Mouse (Mus musculus) megakaryocyte, adult 5-6 weeks (primary cell): ENCODE results near the gene Rusc1. TPM values are rescaled to one million over a fixed set of nuclear protein-coding genes. Genes with fewer than 3 reads are reported as not detected.
A peak's percentile ranks its signal among the peaks of the same experiment; 100 is the strongest.
"Not testable (repeated sequence)": the region's sequence is repeated elsewhere in the genome, so short reads cannot be mapped to it uniquely, and the experiment has no call there.

Experiments
- ATAC-seq: 2 replicates; pipeline ENCODE4 v1.8.0; 2016; ENCODE audit warnings: mild to moderate bottlenecking, inconsistent platforms; ENCODE audit not compliant: poor library complexity, severe bottlenecking
- total RNA-seq, 2 experiments: library from RNA; stranded (forward) in 1 of 2; stranded (reverse) in 1 of 2; fragments of 153-499, 151-499 nt in 1 of 2; fragments of 221-1000, 200-1000 nt in 1 of 2; gene quantifications; 2 replicates each; pipeline versions ENCODE4 v1.2.3 to v1.2.4; 2015 to 2017

The Rusc1 gene
- total RNA-seq, 2 experiments from 2014 or later: 11.6 to 11.8 TPM

DNA sequence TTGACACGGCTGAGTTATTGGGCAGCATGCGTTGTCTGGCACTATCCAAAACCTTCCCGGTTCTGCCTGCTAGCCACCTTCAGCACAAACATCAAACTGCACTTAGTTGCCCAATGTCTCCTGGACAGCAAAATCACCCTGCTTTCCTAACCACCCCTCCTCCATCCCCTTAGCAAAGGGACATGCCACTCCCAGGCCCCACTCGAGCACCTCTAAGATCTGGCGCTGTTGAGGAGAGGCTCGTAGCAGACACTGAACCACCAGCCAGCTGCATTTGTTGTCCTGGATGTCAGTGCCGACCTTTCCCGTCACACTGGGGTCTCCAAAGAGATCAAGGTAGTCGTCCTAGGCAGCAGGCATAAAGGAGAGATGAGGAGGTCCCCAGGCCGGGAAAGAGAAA is 910 bp upstream of the Rusc1 start:
- no peak for ATAC-seq

DNA sequence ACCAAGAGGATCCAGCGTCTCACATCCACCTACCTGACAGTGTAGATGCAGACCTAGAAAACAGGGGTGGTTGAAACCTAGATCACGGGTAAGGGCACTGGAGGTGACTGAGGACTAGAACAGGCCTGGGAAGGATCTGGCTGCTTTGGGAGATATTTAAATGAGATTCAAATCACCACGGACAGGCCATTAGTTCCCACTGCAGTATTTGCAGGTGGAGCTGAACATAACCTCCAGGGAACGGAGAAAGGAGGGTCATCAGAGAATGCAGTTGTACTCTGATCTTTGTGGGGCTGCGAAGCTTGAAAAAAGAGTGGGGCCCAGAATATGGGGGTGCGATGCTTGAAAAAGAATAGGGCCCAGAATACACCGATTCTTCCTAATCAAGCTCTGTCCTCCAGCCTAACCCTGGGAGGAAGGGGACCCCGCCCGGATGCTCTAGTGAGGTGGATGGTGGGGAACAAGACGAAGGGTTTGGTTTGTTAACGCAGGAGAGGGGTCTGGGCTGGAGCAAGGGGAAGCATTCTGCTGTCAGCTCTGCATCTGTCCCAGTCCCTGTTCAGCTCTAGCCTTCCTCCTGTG is 511 bp downstream of the Rusc1 start:
- no peak for ATAC-seq

DNA sequence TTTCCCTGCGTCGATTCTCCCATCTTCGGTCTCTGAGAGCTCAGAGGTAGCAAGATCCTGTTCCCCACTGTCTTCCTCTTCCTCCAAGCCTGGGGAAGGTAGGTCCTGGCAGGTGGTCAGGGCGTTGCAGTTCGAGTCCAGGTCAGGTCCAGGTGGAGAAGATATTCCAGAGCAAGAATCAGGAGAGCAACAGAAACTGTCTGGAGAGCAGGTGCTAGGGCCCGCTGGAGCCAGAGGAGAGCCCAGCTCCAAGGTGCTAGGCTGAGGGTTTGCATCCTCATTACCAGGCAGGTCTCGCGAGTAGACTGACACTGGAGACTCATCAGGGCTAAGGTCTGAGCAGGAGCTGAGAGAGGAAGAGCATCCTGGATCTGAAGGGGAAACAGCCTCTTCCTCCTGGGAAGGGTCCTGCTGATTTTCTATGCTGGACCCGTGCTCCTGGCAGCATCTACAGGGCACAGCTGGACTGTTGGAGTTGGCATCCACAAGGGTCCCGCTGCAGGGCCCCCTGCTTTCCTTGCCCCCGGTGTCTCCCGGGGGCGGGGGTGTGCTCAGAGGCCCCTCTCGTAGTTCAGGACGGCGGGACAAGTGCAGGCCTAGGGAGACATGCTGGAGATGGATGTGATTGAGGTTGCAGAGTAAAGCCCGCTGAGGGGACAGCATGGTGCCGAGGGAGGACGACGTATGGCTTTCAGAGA is 1.2 kb downstream of the Rusc1 start:
- no peak for ATAC-seq

DNA sequence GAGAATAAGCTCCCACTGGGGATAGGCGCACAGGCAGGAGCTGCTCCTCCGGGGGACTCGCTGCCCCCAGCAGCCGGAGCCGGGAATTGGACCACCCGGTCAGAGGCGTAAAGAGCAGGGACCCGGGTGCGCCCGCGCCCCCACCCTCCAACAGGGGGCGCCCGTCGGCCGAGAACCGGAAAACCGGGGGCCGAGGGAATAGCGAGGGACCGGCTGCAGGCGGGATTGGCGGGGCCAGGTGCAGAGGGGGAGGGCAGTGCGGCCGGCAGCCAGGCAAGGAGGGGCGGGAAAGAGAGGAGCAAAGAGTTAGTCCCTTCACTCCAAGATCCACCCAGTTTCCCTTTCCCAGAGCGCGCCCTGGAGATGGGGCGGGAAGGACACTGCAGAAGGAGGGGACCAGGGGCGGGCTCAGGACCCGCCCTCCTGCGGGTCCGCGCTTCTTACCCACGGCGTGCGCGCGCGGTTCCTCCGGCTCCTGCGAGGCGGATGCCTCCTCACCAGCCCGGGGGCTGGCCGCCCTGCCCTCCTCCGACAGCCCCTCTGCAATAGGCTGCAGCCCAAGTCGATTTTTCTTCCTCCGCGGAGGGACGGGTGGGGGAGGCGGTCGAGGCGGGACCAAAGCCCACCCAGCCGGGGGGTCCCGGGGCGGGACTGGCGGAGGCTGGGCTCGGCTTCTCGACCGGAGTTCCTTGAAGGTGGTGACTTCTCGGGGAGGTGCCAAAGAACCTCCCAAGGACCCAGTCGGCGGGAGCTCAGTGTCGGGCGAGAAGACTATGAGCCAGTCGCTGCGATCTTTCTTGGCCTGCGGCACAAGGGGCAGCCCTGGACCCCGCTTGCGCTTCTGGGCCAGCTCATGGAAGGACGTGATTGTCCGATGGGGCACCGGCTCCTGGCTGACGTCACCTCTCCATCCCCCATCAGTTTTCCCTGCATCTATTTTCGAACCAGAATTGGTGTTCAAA is 2.1 kb downstream of the Rusc1 start:
- ATAC-seq: peak; percentile 18; the same call in 1 of the 2 replicates

DNA sequence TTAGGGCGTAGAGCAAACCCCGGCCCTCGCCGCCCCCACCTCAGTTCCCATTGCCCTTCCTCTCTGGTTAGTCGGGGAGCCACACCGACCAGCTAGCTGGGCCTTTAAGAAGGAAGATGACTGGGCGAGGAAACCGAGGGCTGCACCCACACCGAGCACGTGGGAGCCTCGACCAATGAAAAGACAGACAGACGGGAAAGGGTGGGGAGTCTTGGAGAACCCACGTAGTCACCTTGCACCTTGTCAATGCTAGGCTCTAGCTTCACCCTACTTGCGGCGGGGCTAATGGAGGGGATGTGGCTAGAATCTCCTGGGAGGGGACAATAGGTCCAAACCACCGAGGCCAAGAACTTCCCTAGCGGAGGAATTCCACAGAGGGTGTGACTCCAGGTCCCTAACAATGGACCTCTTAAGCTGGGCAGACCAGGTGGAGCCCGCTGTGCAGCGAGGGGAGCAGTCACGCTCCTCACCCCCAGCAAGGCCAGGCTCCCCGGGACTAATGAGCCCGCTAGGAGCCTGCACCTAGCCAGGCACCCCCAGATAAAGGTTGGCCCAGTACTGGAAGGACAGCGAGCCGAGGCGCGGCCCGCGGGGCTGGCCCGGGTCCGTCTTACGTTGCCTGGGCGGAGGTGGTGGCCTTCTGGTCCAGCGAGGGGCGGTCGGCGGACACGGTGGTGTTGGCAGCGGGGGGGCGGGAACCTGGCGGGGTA is 3.1 kb downstream of the Rusc1 start:
- peak; percentile 90 for ATAC-seq

DNA sequence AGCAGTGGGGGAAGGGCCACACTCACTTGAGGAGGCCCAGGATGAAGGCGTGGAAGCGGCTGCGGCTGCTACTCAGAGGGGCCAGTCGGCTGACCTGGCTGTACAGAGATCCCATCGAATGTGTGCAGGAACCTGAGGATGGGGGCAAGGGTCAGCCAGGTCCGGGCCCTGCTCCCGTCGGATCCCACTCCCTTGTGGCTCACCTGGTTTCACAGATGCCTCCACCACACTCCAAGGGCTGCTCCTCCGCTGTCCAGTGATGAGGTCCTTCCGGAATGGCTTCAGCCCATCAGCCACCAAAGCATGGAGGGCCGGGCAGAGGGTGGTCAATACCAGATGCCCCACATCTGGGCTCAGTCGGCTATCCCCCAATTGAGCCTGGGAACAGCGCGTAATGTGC is 4.1 kb downstream of the Rusc1 start:
- ATAC-seq: no peak

DNA sequence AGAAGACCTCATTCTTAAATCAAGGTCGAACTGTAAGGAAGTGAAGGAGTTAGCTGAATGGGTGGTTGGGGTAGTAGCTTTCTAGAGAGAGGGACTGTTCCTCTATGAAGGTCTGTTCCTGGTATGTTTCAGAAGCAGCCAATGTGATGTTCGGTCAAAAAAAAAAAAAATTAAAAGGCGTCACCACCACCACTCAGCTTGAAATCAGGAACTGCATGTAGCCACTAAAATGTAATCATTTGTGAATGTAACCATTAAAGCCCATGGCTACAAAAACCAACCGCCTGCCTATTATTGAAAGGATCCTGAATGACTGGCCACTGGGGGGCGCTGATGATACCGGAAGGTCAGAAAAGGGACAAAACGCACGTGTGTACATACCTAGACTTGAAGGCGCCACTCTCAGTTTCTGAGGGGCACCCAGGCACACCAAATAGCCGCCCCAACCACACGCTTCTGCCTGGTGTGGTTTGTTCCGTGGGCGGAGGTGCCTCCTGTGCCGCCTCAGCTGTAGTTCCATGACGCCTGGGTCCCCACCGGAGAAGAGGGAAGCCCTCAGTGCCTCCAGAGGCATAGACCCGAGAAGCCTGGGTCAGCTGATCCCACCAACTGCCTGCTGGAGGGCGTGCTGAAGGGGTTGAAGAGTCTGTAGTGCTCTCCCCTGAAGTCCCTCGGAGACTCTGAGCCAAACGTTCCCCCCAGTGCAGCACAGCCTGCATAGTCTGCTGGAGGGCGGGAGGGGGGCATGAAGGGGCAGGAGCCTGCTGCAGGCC is 5.6 kb downstream of the Rusc1 start:
- peak; percentile 22; the same call in 1 of the 2 replicates for ATAC-seq

DNA sequence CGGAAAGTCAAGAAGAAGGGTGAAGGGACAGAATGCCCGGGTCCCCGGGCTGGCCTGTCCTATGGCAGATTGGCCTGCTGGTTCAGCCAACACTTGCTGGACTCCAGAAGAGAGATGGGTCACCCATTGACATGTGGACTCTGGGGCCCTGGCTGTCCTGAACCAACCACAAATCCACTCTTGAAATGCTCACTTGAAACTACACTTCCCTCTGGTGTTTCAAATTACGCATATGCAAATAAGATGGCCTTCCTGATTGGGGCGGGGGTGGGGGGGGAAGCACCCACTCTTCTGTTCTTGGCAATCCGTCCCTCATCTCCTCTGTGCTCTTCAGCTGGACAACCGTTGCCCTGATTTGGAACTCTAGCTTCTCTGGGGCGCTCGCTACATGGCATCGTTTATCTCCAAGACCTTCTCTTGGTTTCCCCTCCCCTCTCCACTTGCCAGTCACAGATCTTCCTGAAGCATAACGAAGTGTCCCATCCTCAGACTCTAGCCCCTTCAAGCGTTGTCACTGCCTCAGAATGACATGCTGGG is 8.4 kb downstream of the Rusc1 start:
- no peak for ATAC-seq

DNA sequence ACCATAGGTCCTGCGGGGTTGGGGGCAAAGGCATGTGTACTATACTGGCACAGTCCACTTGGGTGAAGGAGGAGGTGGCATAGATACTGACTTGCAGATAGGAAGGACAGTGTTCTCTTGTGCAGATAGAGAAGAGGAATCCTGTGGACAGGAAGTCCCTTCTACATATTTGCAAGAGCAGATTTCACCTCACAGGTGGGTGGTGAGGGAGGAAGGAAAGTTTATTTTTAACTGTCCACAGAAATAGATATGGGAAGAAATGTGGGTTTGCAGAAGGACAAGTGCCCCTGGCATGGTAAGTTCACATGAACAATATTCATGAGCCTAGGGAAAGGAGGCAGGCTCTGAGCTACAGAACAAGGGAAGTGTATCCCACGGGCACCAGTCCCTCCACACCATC is 9.0 kb downstream of the Rusc1 start:
- no peak for ATAC-seq

DNA sequence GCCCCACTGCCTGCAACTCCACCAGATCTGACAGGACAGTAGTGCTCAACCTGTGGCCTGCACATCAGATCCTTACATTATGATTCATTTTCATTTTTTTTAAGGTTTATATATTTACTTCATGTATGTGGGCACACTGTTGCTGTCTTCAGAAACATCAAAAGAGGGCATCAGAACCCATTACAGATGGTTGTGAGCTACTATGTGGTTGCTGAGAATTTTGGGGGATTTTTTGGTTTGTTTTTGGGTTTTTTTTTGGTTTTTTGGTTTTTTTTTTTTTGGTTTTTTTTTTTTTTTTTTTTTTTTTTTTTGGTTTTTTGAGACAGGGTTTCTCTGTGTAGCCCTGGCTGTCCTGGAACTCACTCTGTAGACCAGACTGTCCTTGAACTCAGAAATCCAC is 10.8 kb downstream of the Rusc1 start:
- not testable (repeated sequence) for ATAC-seq

DNA sequence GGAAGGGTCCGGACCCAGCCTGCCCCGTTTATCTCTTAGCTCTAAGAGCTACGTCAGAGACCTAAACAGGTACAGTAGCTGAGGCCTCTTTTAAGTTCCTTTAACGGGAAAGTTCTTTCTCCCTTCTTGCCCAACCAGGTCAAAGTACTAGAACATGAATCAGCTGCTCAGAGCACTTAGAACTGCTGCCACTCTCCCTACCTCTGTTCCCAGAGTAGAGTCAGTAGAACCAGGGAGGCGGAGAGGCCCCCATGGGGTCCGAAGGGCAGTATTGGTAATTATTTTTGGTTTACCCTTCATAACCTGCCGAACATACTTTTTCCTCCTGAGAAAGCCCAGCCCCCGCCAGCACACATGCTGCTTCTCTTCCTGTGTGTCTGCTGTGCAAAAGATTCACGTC is 15.7 kb downstream of the Rusc1 start:
- ATAC-seq: no peak

DNA sequence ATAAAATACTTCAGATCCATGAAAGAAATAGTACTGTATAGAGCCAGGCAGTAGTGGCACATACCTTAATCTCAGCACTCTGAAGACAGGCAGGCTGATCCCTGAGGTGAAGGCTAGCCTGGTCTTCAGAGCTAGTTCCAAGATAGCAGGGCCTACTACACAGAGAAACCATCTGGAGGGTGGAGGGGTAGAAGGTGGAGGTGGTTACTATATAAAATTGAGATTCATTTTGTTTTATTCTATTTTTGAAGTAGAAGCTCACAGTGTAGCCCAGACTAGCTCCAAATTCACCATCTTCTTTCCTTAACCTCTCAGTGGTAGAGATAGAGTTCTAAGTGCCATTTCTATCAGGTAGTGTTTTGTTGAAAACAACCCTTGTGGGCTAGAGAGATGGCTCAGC is 25.8 kb downstream of the Rusc1 start:
- no peak for ATAC-seq

DNA sequence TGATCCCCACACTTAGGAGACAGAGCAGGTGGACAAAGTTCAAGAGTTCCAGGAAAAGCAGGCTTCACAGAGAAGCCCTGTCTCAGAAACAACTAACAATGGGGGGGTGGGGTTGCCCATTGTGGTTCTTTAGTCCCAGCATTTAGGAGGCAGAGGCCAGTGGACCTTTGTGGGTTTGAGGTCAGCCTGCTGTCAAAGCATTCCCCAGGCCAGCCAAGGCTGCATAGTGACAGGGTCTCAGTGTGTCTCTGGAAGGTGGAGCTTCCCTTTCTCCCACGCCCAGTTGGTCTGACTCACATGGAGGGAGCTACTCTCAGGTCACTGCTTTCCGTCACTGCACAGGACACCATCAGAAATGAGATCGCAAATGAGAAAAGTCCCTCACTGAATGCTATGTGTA is 31.4 kb downstream of the Rusc1 start:
- no peak for ATAC-seq

DNA sequence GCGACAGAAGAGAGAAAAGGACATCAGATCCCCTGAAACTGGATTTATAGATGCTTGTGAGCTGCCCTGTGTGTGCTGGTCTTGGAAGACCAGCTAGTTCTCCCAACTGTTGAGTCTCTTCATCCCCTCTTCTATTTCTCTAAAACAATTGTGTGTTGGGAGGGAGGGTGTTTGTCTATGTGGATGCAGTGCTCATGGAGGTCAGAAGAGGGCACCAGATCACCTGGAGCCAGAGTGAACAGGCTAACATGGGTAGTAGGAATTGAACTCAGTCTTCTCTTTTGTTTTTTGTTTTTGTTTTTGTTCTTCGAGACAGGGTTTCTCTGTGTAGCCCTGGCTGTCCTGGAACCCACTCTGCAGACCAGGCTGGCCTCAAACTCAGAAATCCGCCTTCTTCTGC is 34.3 kb downstream of the Rusc1 start:
- no peak for ATAC-seq

DNA sequence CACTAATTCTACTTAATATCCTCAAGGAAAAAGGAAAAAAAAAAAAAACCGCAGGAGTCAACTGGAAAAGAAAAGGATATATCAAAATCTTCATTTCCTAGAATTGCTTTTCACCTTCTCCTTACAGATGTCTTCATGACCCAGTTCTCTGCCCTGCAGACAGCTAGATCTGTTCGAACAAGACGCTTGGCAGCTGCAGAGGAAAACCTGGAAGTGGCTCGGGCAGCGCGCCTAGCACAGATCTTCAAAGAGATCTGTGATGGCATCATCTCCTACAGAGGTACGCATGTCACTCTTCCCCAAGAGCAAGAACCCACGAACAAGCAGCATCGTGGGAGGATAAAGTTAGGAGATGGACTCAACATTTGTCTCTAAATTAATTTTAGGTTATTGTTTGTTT is 34.8 kb downstream of the Rusc1 start:
- no peak for ATAC-seq

DNA sequence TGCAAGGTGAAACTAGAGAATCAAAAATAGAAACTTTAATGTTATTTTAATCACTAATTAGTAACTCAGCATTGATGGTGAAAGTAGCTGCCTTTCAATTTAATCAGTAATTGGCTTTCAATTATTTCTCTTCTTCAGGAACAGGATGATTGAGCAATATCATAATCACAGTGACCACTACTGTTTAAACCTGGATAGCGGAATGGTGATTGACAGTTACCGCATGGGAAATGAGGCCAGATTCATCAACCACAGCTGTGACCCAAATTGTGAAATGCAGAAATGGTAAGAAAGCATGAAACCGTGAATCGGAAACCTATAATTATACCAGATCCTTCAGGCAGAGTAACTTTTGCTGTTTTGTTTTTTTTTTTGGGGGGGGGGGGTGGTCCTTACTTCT is 49.8 kb downstream of the Rusc1 start:
- no peak for ATAC-seq
